Mouse (Mus musculus): ENCODE data around the gene Lrrc1. TPM values are rescaled to one million over a fixed set of nuclear protein-coding genes. Genes with fewer than 3 reads are reported as not detected.

Gene Lrrc1
- polyA plus RNA-seq, 1 experiment from 2014 or later = 15.5 TPM

DNA sequence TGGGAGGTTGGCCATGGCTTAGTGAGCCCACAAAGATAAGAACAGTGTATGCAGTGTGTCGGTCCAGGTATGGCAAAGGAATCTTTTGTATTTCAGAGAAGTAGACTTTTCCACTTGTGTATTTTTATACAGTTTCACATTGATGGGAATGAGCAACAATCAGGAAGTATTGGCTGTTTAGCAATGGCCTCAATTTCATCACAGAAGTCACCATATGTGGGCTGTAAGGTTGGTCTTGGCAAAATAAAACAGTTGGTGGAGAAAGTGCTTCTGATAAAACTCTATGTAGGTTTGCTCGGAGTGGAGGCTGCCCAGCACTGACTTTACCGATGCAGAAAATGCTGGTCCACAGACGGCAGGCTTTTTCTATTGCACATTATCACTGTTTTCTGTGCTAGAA lies 140.2 kb downstream of the Lrrc1 start:
- no peak for DNase-seq (ENCODE audit: low spot score)
- Histone ChIP-seq H3K9ac (replicated peaks; ENCODE audit: low read depth) (no peak overlapping the region), H3K4me3 (ENCODE audit: low read depth, low read length) (no peak overlapping the region), H3K4me1 (ENCODE audit: insufficient read depth, low read depth, low read length) (no peaks in the 10 kb centered on the region), H3K27ac (ENCODE audit: low read length) (no peak overlapping the region), H3K36me3 (ENCODE audit: insufficient read depth, low read length) (no peaks in the 10 kb centered on the region), H3K9me3 (ENCODE audit: low read length) (no peaks in the 10 kb centered on the region), H3K27me3 (replicated peaks; ENCODE audit: insufficient read depth, low read length) (no peaks in the 10 kb centered on the region), H3K4me2 (replicated peaks; ENCODE audit: low read depth, low read length) (no peak overlapping the region)
- ATAC-seq = no peak
- TF ChIP-seq EP300 (IDR thresholded peaks at IDR 0.05) = no peak
- TF ChIP-seq CTCF (IDR thresholded peaks at IDR 0.05) = no peak
- 60% methylated on average over 4 of the region's 4 CpGs for WGBS

DNA sequence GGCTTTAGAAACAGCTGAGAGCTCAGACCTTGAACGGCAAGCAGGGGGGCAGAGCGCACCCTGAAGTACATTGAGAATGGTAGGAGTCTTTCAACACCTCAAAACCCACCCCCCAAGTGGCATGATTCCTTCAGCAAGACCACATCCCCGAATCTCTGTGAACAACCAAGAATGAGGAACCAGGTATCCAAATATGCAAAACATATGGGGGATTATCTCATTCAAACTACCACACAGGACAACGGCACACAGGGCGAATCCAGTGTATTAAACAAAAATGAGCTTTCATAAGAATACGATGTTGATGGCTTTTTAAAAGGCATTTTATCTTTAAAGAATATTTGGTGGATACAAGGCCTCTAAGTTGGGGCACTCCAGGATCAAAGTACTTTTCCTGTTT lies 140.7 kb downstream of the Lrrc1 start:
- TF ChIP-seq CTCF (IDR thresholded peaks at IDR 0.05) = no peak
- TF ChIP-seq EP300 (IDR thresholded peaks at IDR 0.05) = no peak
- Histone ChIP-seq H3K36me3 (ENCODE audit: insufficient read depth, low read length) (no peaks in the 10 kb centered on the region), H3K27me3 (replicated peaks; ENCODE audit: insufficient read depth, low read length) (no peaks in the 10 kb centered on the region), H3K9ac (replicated peaks; ENCODE audit: low read depth) (no peak overlapping the region), H3K27ac (ENCODE audit: low read length) (no peak overlapping the region), H3K4me2 (replicated peaks; ENCODE audit: low read depth, low read length) (no peak overlapping the region), H3K9me3 (ENCODE audit: low read length) (no peaks in the 10 kb centered on the region), H3K4me3 (ENCODE audit: low read depth, low read length) (no peak overlapping the region), H3K4me1 (ENCODE audit: insufficient read depth, low read depth, low read length) (no peaks in the 10 kb centered on the region)
- ATAC-seq = no peak
- no peak for DNase-seq (ENCODE audit: low spot score)
- WGBS = 71% methylated on average over 6 of the region's 6 CpGs

DNA sequence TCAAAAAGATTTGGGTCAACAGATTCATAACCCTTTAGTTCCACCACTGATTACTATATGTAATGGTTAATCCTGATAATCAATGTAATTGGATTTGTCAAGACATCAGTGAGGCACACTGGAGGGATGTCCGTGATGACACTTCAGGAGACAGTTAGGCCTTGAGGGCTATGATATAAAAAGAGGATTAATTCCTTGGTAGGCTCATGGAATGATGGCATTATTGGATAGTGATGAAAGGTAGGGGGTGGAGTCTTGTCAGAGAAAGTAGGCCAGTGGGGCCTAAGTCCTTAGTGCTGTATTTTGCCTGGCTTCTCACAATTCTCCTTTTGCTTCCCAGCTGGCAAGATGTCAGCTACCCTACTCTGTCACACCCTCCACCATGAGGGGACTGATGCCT lies 141.7 kb downstream of the Lrrc1 start:
- Histone ChIP-seq H3K27ac (ENCODE audit: low read length) (no peak overlapping the region), H3K9ac (replicated peaks; ENCODE audit: low read depth) (no peak overlapping the region), H3K27me3 (replicated peaks; ENCODE audit: insufficient read depth, low read length) (no peaks in the 10 kb centered on the region), H3K4me1 (ENCODE audit: insufficient read depth, low read depth, low read length) (no peaks in the 10 kb centered on the region), H3K4me2 (replicated peaks; ENCODE audit: low read depth, low read length) (no peak overlapping the region), H3K4me3 (ENCODE audit: low read depth, low read length) (no peak overlapping the region), H3K9me3 (ENCODE audit: low read length) (no peaks in the 10 kb centered on the region), H3K36me3 (ENCODE audit: insufficient read depth, low read length) (no peaks in the 10 kb centered on the region)
- ATAC-seq (no peak), DNase-seq (ENCODE audit: low spot score) (no peak)
- TF ChIP-seq EP300 (IDR thresholded peaks at IDR 0.05) = no peak
- no peak for TF ChIP-seq CTCF (IDR thresholded peaks at IDR 0.05)
- 87% methylated on average over 1 of the region's 1 CpGs for WGBS

DNA sequence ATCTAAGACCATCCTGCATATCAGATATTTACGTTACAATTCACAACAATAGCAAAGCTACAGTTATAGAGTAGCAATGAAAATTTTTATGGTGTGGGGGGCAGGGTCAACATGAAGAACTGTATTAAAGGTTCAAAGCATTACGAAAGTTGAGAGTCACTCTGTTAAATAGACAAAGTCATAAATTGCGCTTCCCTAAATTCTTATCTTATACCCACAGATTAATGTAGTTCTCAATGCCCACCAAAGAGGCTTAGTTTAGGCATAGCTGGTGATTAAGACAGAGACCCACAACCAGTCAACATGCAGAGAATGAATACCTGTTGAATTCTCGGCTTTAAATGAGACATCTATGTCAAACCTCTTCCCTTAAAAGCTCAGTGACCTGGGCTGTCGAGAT lies 144.9 kb downstream of the Lrrc1 start:
- WGBS = 93% methylated on average over 5 of the region's 5 CpGs
- no peak overlapping the region for H3K27ac ChIP-seq (ENCODE audit: low read length)

DNA sequence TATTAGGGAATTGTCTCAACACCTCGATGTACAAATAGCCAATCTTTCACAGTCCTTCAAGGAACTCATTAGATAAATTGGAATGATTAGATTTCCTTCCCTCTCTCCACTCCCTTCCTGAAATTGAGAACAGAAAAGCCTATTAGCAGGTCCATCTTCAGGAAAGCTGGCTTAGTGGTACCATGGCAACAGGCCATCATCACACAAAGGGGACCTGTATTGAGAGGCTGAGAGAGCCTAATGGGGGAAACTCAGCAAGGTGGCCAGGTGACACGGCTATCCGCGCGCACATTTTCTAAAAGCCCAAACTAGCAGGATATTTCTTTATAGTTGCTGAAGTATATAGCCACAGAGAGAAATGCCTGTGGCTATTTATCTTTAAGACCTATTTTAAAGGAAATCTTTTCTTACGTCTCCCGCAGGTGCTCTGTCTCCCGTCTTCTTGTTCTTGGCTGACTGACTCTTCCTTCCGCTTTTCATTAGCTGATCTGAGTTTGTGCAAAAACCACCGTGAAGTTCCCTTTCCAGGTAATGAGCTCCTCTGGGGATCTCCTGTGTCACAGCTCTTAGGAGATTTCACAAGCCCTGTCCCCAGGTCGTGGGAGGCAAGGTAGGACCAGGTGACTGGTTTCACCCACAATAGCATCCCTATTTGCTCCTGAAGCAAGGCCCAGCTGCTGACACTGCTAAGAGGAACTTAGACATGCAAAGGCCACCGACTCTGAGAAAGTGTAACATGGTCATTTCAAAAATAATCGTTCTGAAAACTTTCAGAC lies 145.6 kb downstream of the Lrrc1 start:
- no peaks in the 10 kb centered on the region for H3K36me3 ChIP-seq (ENCODE audit: insufficient read depth, low read length)
- 64% methylated on average over 13 of the region's 13 CpGs for WGBS
- H3K27me3 ChIP-seq (replicated peaks; ENCODE audit: insufficient read depth, low read length) = no peaks in the 10 kb centered on the region
- TF ChIP-seq CTCF (IDR thresholded peaks at IDR 0.05) (no peak), EP300 (IDR thresholded peaks at IDR 0.05) (no peak)
- H3K4me3 ChIP-seq (ENCODE audit: low read depth, low read length) = no peak overlapping the region
- no peaks in the 10 kb centered on the region for H3K9me3 ChIP-seq (ENCODE audit: low read length)
- no peak for DNase-seq (ENCODE audit: low spot score)
- ATAC-seq = no peak
- no peak overlapping the region for H3K9ac ChIP-seq (replicated peaks; ENCODE audit: low read depth)
- no peak overlapping the region for H3K27ac ChIP-seq (ENCODE audit: low read length)
- H3K4me1 ChIP-seq (ENCODE audit: insufficient read depth, low read depth, low read length) = no peaks in the 10 kb centered on the region
- H3K4me2 ChIP-seq (replicated peaks; ENCODE audit: low read depth, low read length) = no peak overlapping the region

More for the DNA sequence above, 144.9 kb downstream of the Lrrc1 start:
- ATAC-seq (no peak), DNase-seq (ENCODE audit: low spot score) (no peak)
- no peaks in the 10 kb centered on the region for H3K27me3 ChIP-seq (replicated peaks; ENCODE audit: insufficient read depth, low read length)
- H3K4me2 ChIP-seq (replicated peaks; ENCODE audit: low read depth, low read length) = no peak overlapping the region
- TF ChIP-seq CTCF (IDR thresholded peaks at IDR 0.05) (no peak), EP300 (IDR thresholded peaks at IDR 0.05) (no peak)
- no peaks in the 10 kb centered on the region for H3K36me3 ChIP-seq (ENCODE audit: insufficient read depth, low read length)
- H3K4me1 ChIP-seq (ENCODE audit: insufficient read depth, low read depth, low read length) = no peaks in the 10 kb centered on the region
- H3K9ac ChIP-seq (replicated peaks; ENCODE audit: low read depth) = no peak overlapping the region
- H3K4me3 ChIP-seq (ENCODE audit: low read depth, low read length) = no peak overlapping the region
- H3K9me3 ChIP-seq (ENCODE audit: low read length) = no peaks in the 10 kb centered on the region

DNA sequence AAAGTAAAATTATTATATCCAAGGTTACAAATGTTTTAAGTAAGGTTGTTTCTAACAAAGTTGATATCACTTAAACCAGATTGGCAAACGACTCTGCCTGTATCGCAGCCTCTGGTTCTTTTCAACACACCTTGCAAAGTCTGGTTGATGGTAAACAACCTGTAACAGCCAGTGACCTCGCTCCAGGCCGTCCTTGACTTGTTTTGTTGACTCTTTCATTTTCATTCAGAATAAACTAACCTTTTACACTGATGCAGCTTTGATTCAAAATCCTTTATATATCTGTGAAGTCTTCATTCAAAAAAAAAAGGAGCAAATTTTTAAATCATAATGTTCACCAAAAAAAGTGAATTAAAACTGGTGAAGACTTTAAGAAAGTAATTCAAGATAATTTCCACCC lies 147.6 kb downstream of the Lrrc1 start:
- Histone ChIP-seq H3K27ac (ENCODE audit: low read length) (no peak overlapping the region), H3K4me2 (replicated peaks; ENCODE audit: low read depth, low read length) (no peak overlapping the region), H3K9me3 (ENCODE audit: low read length) (no peaks in the 10 kb centered on the region), H3K9ac (replicated peaks; ENCODE audit: low read depth) (no peak overlapping the region), H3K27me3 (replicated peaks; ENCODE audit: insufficient read depth, low read length) (no peaks in the 10 kb centered on the region), H3K4me1 (ENCODE audit: insufficient read depth, low read depth, low read length) (no peaks in the 10 kb centered on the region), H3K36me3 (ENCODE audit: insufficient read depth, low read length) (no peaks in the 10 kb centered on the region), H3K4me3 (ENCODE audit: low read depth, low read length) (no peak overlapping the region)
- no peak for TF ChIP-seq CTCF (IDR thresholded peaks at IDR 0.05)
- ATAC-seq (no peak), DNase-seq (ENCODE audit: low spot score) (no peak)
- 58% methylated on average over 4 of the region's 4 CpGs for WGBS

All from lung, postnatal 0 days (tissue).